Mouse (Mus musculus) heart, embryonic 14.5 days (tissue): Measurements from ENCODE around the gene Il17ra. TPM values are rescaled to one million over a fixed set of nuclear protein-coding genes. Genes with fewer than 3 reads are reported as not detected.
A peak's percentile ranks its signal among the peaks of the same experiment; 100 is the strongest.

Experiments
- ATAC-seq: fragments of 200-750 bp; cut with Nextera tagmentation; 2 replicates; pipeline ENCODE4 v1.8.0; 2017; ENCODE audit warnings: low read depth, moderate TSS enrichment; ENCODE audit not compliant: insufficient number of reproducible peaks, insufficient read depth, low FRiP score
- H3K27ac ChIP-seq, 2 experiments: fragments of 200-500 bp in 1 of 2; fragments of 300-500 bp in 1 of 2; sonication (generic) in 1 of 2; replicated peaks in 1 of 2; 2 replicates each; pipeline ENCODE4 v1.5.1; 2012 to 2014; ENCODE audit warnings: low read depth in 2 of 2, low read length in 2 of 2, control low read depth in 1 of 2, mild to moderate bottlenecking in 1 of 2, mixed read lengths in 1 of 2; ENCODE audit not compliant: control insufficient read depth in 1 of 2, insufficient read depth in 1 of 2
- H3K27me3 ChIP-seq: fragments of 300-500 bp; sonication (generic); 2 replicates; pipeline ENCODE4 v1.6.1; 2014; ENCODE audit warnings: mild to moderate bottlenecking, low read length, control low read depth; ENCODE audit not compliant: control insufficient read depth, insufficient read depth
- H3K36me3 ChIP-seq: fragments of 300-500 bp; sonication (generic); 2 replicates; pipeline ENCODE4 v1.6.1; 2014; ENCODE audit warnings: mild to moderate bottlenecking, control low read depth, low read length, mixed read lengths; ENCODE audit not compliant: control insufficient read depth, insufficient read depth
- H3K4me1 ChIP-seq, 2 experiments: fragments of 200-500 bp in 1 of 2; fragments of 300-500 bp in 1 of 2; sonication (generic) in 1 of 2; 2 replicates each; pipeline ENCODE4 v1.6.1; 2012 to 2014; ENCODE audit warnings: low read length in 2 of 2, control low read depth in 1 of 2, mixed read lengths in 1 of 2; ENCODE audit not compliant: control insufficient read depth in 2 of 2, insufficient read depth in 2 of 2
- H3K4me2 ChIP-seq: fragments of 300-500 bp; sonication (generic); 2 replicates; pipeline ENCODE4 v1.6.1; 2014; ENCODE audit warnings: mild to moderate bottlenecking, low read length
- H3K4me3 ChIP-seq, 2 experiments: fragments of 200-500 bp in 1 of 2; fragments of 300-500 bp in 1 of 2; sonication (generic) in 1 of 2; 2 replicates each; pipeline ENCODE4 v1.5.1; 2012 to 2014; ENCODE audit warnings: low read length in 2 of 2, mild to moderate bottlenecking in 2 of 2, control low read depth in 1 of 2, low read depth in 1 of 2, moderate library complexity in 1 of 2; ENCODE audit not compliant: control insufficient read depth in 1 of 2, insufficient read depth in 1 of 2
- H3K9ac ChIP-seq: fragments of 300-500 bp; sonication (generic); 2 replicates; pipeline ENCODE4 v1.6.1; 2014; ENCODE audit warnings: mild to moderate bottlenecking, low read length
- H3K9me3 ChIP-seq: fragments of 300-500 bp; sonication (generic); 2 replicates; pipeline ENCODE4 v1.6.1; 2016; ENCODE audit warnings: low read length, control low read depth; ENCODE audit not compliant: control insufficient read depth
- WGBS: fragments of 180-500 bp; shearing (Covaris S2); extraction: QIAGEN DNeasy Blood & Tissue Kit; methylation state at CpG from one replicate; pipeline ENCODE4 v1.1.7; 2014; 5-methylcytosine and 5-hydroxymethylcytosine counted together
- polyA plus RNA-seq: library from polyadenylated mRNA; unstranded; fragments of >200 nt; fragmentation: Nextera tagmentation; extraction: Ambion mirVana; gene quantifications from 2 replicates; pipeline ENCODE4 v1.2.1, GENCODE M21; 2014

The Il17ra gene
- polyA plus RNA-seq, 1 experiment from 2014 or later, result 1.8 TPM

DNA sequence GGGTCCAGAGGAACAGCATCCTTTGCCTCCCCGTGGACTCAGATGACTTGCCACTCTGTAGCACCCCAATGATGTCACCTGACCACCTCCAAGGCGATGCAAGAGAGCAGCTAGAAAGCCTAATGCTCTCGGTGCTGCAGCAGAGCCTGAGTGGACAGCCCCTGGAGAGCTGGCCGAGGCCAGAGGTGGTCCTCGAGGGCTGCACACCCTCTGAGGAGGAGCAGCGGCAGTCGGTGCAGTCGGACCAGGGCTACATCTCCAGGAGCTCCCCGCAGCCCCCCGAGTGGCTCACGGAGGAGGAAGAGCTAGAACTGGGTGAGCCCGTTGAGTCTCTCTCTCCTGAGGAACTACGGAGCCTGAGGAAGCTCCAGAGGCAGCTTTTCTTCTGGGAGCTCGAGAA lies 19.0 kb downstream of the Il17ra start:
- peaks cover 18 to 21% of the 10 kb centered on the region in 2 experiments for H3K4me1 ChIP-seq
- H3K36me3 ChIP-seq, result peaks cover 10% of the 10 kb centered on the region; the same call in 1 of the 2 replicates
- no peak overlapping the region for H3K9ac ChIP-seq
- no peak overlapping the region for H3K27ac ChIP-seq
- H3K27me3 ChIP-seq, result no peaks in the 10 kb centered on the region
- no peak overlapping the region for H3K4me2 ChIP-seq
- no peak overlapping the region for H3K4me3 ChIP-seq
- 91% methylated on average over 14 of the region's 14 CpGs for WGBS
- no peak for ATAC-seq
- no peaks in the 10 kb centered on the region for H3K9me3 ChIP-seq

GRCm38 (mm10) chr6:120482756-120483155 lies 19.7 kb downstream of the Il17ra start:
- H3K4me2 ChIP-seq, result peak overlapping the region; percentile 55
- H3K9me3 ChIP-seq, result no peaks in the 10 kb centered on the region
- 0 out of 2 replicates have a peak overlapping the region, but pooled peaks have one; percentile 28 for H3K9ac ChIP-seq
- ATAC-seq, result no peak
- 21% methylated on average over 6 of the region's 6 CpGs for WGBS
- H3K36me3 ChIP-seq, result peaks cover 10% of the 10 kb centered on the region; the same call in 1 of the 2 replicates
- no peak overlapping the region for H3K4me3 ChIP-seq
- peaks cover 18 to 21% of the 10 kb centered on the region in 2 experiments for H3K4me1 ChIP-seq
- peak overlapping the region; percentile 43 to 65; a peak in 3 of 4 replicates for H3K27ac ChIP-seq
- no peaks in the 10 kb centered on the region for H3K27me3 ChIP-seq

- Histone ChIP-seq H3K4me2 (peak overlapping the region; percentile 55), H3K9ac (peak overlapping the region; percentile 28; the same call in 1 of the 2 replicates), H3K4me3 (peak overlapping the region; percentile 12 to 25; a peak in 3 of 4 replicates), H3K9me3 (no peaks in the 10 kb centered on the region), H3K27me3 (no peaks in the 10 kb centered on the region), H3K27ac (peak overlapping the region; percentile 43 to 65), H3K4me1 (peaks cover 18 to 21% of the 10 kb centered on the region in 2 experiments), H3K36me3 (peaks cover 7% of the 10 kb centered on the region; the same call in 1 of the 2 replicates)
- 20% methylated on average over 8 of the region's 8 CpGs for WGBS
- 0 out of 2 replicates have a peak, but pooled peaks have one; percentile 11 for ATAC-seq
Observed at GRCm38 (mm10) chr6:120483211-120483626, 20.2 kb downstream of the Il17ra start.

DNA sequence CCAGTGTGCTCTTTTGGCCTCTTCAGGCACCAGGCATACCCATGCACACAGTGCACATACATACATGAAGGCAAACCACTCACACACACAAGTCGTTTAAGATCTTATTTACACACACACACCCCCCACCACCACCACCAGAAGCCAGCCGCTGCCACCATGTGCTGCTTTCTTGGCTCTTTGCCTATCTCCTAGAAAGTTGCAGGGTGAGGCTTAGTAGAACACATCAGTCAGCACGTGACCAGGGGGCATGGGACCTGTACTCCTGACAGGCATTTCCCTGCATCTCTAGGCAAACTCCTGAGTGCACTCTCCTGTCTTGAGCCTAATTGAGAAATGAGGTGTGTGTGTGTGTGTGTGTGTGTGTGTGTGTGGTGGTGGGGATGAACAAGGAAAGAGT lies 22.0 kb downstream of the Il17ra start:
- Histone ChIP-seq H3K27ac (no peak overlapping the region), H3K4me3 (no peak overlapping the region), H3K4me1 (peaks cover 16 to 21% of the 10 kb centered on the region in 2 experiments), H3K36me3 (no peaks in the 10 kb centered on the region), H3K9ac (no peak overlapping the region), H3K27me3 (peaks cover 1% of the 10 kb centered on the region; the same call in 1 of the 2 replicates), H3K4me2 (no peak overlapping the region), H3K9me3 (no peaks in the 10 kb centered on the region)
- WGBS, result 10% methylated on average over 3 of the region's 3 CpGs
- ATAC-seq, result no peak

- Histone ChIP-seq H3K27ac (no peak overlapping the region), H3K4me2 (no peak overlapping the region), H3K9ac (no peak overlapping the region), H3K9me3 (no peaks in the 10 kb centered on the region), H3K27me3 (peaks cover 9% of the 10 kb centered on the region; the same call in 1 of the 2 replicates), H3K4me3 (no peak overlapping the region), H3K4me1 (peaks cover 16 to 21% of the 10 kb centered on the region in 2 experiments), H3K36me3 (no peaks in the 10 kb centered on the region)
- WGBS, result 55% methylated on average over 8 of the region's 8 CpGs
- no peak for ATAC-seq
Observed at GRCm38 (mm10) chr6:120486051-120486510, 23.0 kb downstream of the Il17ra start.

- ATAC-seq, result no peak
Observed at GRCm38 (mm10) chr6:120488647-120489046, 25.6 kb downstream of the Il17ra start.

DNA sequence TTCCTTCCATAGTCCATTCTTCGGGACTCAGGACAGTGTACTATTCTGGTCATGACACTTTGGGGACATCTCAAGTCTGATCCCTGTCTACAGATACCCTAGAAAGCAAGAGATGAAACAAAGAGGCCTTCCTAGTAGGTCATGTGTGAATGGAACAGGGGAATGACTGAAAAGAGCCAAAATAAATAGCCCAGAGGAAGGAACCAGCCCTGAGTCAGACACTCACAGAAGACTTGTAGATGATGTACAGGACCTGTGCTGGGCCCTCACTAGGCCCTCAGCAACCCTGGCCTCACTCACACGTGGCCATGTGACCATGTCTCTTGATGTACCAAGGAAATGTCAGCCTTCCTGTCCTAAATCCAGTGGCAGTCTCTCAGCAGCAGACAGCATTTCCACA lies 26.4 kb downstream of the Il17ra start:
- Histone ChIP-seq H3K27ac (no peak overlapping the region), H3K27me3 (peaks cover 37% of the 10 kb centered on the region), H3K4me2 (no peak overlapping the region), H3K4me3 (no peak overlapping the region), H3K36me3 (no peaks in the 10 kb centered on the region), H3K4me1 (peaks cover 16 to 34% of the 10 kb centered on the region in 2 experiments), H3K9ac (no peak overlapping the region), H3K9me3 (no peaks in the 10 kb centered on the region)
- WGBS, result 51% methylated on average over 2 of the region's 2 CpGs
- no peak for ATAC-seq

More at GRCm38 (mm10) chr6:120488647-120489046, 25.6 kb downstream of the Il17ra start:
- peaks cover 13 to 33% of the 10 kb centered on the region in 2 experiments for H3K4me1 ChIP-seq
- no peak overlapping the region for H3K9ac ChIP-seq
- H3K27ac ChIP-seq, result no peak overlapping the region
- no peak overlapping the region for H3K4me2 ChIP-seq
- H3K9me3 ChIP-seq, result no peaks in the 10 kb centered on the region
- H3K27me3 ChIP-seq, result peaks cover 31% of the 10 kb centered on the region
- no peaks in the 10 kb centered on the region for H3K36me3 ChIP-seq
- WGBS, result 53% methylated on average over 3 of the region's 3 CpGs
- H3K4me3 ChIP-seq, result no peak overlapping the region

DNA sequence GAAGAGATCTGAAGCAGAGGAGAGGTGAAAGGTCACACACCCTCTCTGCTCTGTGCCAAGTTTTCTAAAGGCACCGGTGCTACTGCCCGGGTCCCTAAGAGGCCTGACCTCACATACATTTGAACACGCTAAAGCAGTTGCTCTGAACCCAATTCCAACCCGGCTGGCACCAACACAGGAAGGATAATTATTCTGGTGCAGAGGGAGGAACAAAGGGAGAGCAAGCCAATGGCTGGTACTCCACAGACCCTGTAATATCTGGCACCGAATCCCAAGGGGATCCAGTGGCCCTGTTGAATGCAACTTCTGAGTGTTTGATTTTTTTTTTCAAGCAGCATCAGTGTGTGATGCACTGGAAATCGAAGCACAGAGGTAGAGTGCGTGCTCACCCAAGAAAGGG lies 28.0 kb downstream of the Il17ra start:
- Histone ChIP-seq H3K4me2 (no peak overlapping the region), H3K9ac (no peak overlapping the region), H3K36me3 (no peaks in the 10 kb centered on the region), H3K4me3 (no peak overlapping the region), H3K27me3 (peaks cover 43% of the 10 kb centered on the region), H3K27ac (no peak overlapping the region), H3K9me3 (no peaks in the 10 kb centered on the region), H3K4me1 (peaks cover 5 to 22% of the 10 kb centered on the region in 2 experiments)
- 60% methylated on average over 7 of the region's 7 CpGs for WGBS
- ATAC-seq, result no peak
